Mouse (Mus musculus) embryonic facial prominence, embryonic 11.5 days (tissue): Measurements from ENCODE around the gene Krtap5-1. TPM values are rescaled to one million over a fixed set of nuclear protein-coding genes. Genes with fewer than 3 reads are reported as not detected.
"Not testable (repeated sequence)": the region's sequence is repeated elsewhere in the genome, so short reads cannot be mapped to it uniquely, and the experiment has no call there.

Experiments
- ATAC-seq: fragments of 200-750 bp; cut with Nextera tagmentation; replicated peaks from 2 replicates; pipeline ENCODE4 v1.8.0; 2017; ENCODE audit warnings: low read depth; ENCODE audit not compliant: insufficient number of reproducible peaks, low FRiP score, low TSS enrichment
- DNase-seq: peaks from one replicate; pipeline ENCODE4 v3.0.0-alpha.2; 2015; ENCODE audit warnings: low spot score
- H3K27ac ChIP-seq: fragments of 300-500 bp; sonication (generic); replicated peaks from 2 replicates; pipeline ENCODE4 v1.5.1; 2014; ENCODE audit warnings: mild to moderate bottlenecking, low read depth, low read length, control low read depth
- H3K27me3 ChIP-seq: fragments of 300-500 bp; sonication (generic); 2 replicates; pipeline ENCODE4 v1.6.1; 2014; ENCODE audit warnings: mild to moderate bottlenecking, low read length, moderate library complexity, mixed read lengths; ENCODE audit not compliant: control insufficient read depth, insufficient read depth
- H3K36me3 ChIP-seq: fragments of 300-500 bp; sonication (generic); replicated peaks from 2 replicates; pipeline ENCODE4 v1.6.1; 2014; ENCODE audit warnings: low read depth, mild to moderate bottlenecking, low read length, moderate library complexity, mixed read lengths; ENCODE audit not compliant: control insufficient read depth, insufficient read depth
- H3K4me1 ChIP-seq: fragments of 300-500 bp; sonication (generic); 2 replicates; pipeline ENCODE4 v1.6.1; 2014; ENCODE audit warnings: low read length, mixed read lengths; ENCODE audit not compliant: control insufficient read depth, insufficient read depth
- H3K4me2 ChIP-seq: fragments of 300-500 bp; sonication (generic); 2 replicates; pipeline ENCODE4 v1.6.1; 2014; ENCODE audit warnings: low read depth, mild to moderate bottlenecking, control low read depth, low read length, moderate library complexity
- H3K4me3 ChIP-seq: fragments of 300-500 bp; sonication (generic); 2 replicates; pipeline ENCODE4 v1.5.1; 2014; ENCODE audit warnings: low read depth, low read length, control low read depth
- H3K9ac ChIP-seq: fragments of 300-500 bp; sonication (generic); replicated peaks from 2 replicates; pipeline ENCODE4 v1.6.1; 2014; ENCODE audit warnings: mild to moderate bottlenecking, control low read depth, low read length
- H3K9me3 ChIP-seq: fragments of 300-500 bp; sonication (generic); replicated peaks from 2 replicates; pipeline ENCODE4 v1.6.1; 2016; ENCODE audit warnings: mild to moderate bottlenecking, low read length, inconsistent platforms, mixed read lengths; ENCODE audit not compliant: control insufficient read depth
- WGBS: fragments of 180-500 bp; shearing (Covaris S2); extraction: QIAGEN DNeasy Blood & Tissue Kit; methylation state at CpG from one replicate; pipeline ENCODE4 v1.1.7; 2014; 5-methylcytosine and 5-hydroxymethylcytosine counted together
- polyA plus RNA-seq: library from polyadenylated mRNA; unstranded; fragments of >200 nt; fragmentation: Nextera tagmentation; extraction: Ambion mirVana; gene quantifications from 2 replicates; pipeline ENCODE4 v1.2.1, GENCODE M21; 2014

The Krtap5-1 gene
- not detected in 2 replicates for polyA plus RNA-seq

- not testable (repeated sequence) for H3K36me3 ChIP-seq, H3K4me2 ChIP-seq, H3K27ac ChIP-seq, DNase-seq, H3K27me3 ChIP-seq, H3K4me1 ChIP-seq, ATAC-seq, H3K9me3 ChIP-seq, H3K4me3 ChIP-seq, H3K9ac ChIP-seq
These were observed at the start of gene Krtap5-1 for GRCm38 (mm10) chr7:142297018-142297417. Gene Krtap5-1, minus strand, starts transcription at chr7:142297118.

DNA sequence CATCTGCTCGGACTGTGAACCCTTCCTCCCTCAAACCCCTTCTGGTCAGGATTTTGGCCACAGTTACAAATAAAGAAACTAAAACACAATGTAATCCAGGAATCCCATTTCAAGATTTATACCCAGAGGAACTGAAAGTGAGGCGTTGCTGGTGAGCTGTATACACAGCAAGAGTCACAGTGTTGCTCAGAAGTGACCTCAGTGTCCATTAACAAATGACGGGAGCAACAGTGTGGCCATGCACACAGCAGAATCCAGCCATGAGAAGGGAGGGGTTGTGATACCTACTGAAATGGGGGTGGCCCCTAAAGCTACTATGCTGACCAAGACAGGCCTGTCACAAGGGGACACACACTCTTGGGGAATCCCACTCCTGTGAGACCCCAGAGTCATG, 45.3 kb upstream of the Krtap5-1 start:
- 0 out of 2 replicates have a peak, but pooled peaks have one; percentile 34 for ATAC-seq
- no peak overlapping the region for H3K27ac ChIP-seq
- H3K27me3 ChIP-seq, result no peaks in the 10 kb centered on the region
- no peaks in the 10 kb centered on the region for H3K4me1 ChIP-seq
- no peak overlapping the region for H3K4me3 ChIP-seq
- H3K36me3 ChIP-seq, result no peaks in the 10 kb centered on the region
- no peak for DNase-seq
- 77% methylated on average over 3 of the region's 3 CpGs for WGBS
- no peaks in the 10 kb centered on the region for H3K9me3 ChIP-seq
- H3K4me2 ChIP-seq, result no peak overlapping the region
- H3K9ac ChIP-seq, result no peak overlapping the region

GRCm38 (mm10) chr7:142341564-142342246, 44.8 kb upstream of the Krtap5-1 start:
- Histone ChIP-seq H3K9ac (no peak overlapping the region), H3K4me2 (no peak overlapping the region), H3K27ac (no peak overlapping the region), H3K9me3 (no peaks in the 10 kb centered on the region), H3K36me3 (no peaks in the 10 kb centered on the region), H3K4me1 (no peaks in the 10 kb centered on the region), H3K27me3 (no peaks in the 10 kb centered on the region), H3K4me3 (no peak overlapping the region)
- DNase-seq, result no peak
- ATAC-seq, result no peak
- WGBS, result 68% methylated on average over 10 of the region's 10 CpGs

DNA sequence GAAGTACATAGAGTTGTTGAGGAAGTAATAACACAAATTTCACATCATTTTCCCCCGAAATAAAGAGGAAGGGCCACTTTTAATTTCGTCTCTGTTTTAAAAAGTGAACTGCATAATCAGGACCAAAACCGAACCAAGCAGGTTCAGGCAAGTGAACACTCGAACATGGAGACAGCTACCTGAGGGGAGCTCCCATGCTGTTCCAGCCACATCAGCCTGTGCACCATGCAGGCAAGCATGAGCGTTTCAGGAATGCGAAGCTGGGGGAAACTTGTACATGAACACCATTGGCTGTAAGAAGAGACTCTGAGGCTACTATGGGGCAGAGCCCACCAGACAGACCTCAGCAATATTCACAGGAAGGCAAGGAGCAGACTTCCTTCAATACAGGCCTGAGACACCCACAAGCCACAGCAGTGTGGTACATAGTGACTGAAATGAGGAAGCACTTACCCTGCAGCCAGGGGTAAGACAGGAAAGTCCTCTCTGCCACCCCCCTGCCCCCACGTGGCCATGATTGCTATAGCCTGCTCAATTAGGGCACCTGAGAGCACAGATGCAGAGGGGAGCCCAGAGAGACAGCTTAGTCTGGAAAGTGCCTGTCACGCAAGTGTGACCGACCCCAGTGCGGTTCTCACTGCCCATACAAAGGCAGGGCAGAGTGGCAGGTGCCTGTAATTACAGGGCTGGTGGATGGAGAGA, 43.5 kb upstream of the Krtap5-1 start:
- no peak overlapping the region for H3K4me2 ChIP-seq
- 53% methylated on average over 10 of the region's 10 CpGs for WGBS
- no peaks in the 10 kb centered on the region for H3K4me1 ChIP-seq
- no peaks in the 10 kb centered on the region for H3K9me3 ChIP-seq
- no peaks in the 10 kb centered on the region for H3K36me3 ChIP-seq
- H3K4me3 ChIP-seq, result no peak overlapping the region
- ATAC-seq, result no peak; the same call in 1 of the 2 replicates
- H3K27ac ChIP-seq, result no peak overlapping the region
- no peaks in the 10 kb centered on the region for H3K27me3 ChIP-seq
- DNase-seq, result no peak
- no peak overlapping the region for H3K9ac ChIP-seq

GRCm38 (mm10) chr7:142335151-142335550, 38.2 kb upstream of the Krtap5-1 start:
- Histone ChIP-seq H3K4me1 (no peaks in the 10 kb centered on the region; the same call in 1 of the 2 replicates), H3K27ac (no peak overlapping the region), H3K27me3 (no peaks in the 10 kb centered on the region), H3K4me3 (no peak overlapping the region), H3K9me3 (no peaks in the 10 kb centered on the region), H3K9ac (no peak overlapping the region; the same call in none of the 2 replicates), H3K4me2 (no peak overlapping the region), H3K36me3 (no peaks in the 10 kb centered on the region)
- ATAC-seq, result no peak
- no peak for DNase-seq
- WGBS, result 83% methylated on average over 8 of the region's 8 CpGs

DNA sequence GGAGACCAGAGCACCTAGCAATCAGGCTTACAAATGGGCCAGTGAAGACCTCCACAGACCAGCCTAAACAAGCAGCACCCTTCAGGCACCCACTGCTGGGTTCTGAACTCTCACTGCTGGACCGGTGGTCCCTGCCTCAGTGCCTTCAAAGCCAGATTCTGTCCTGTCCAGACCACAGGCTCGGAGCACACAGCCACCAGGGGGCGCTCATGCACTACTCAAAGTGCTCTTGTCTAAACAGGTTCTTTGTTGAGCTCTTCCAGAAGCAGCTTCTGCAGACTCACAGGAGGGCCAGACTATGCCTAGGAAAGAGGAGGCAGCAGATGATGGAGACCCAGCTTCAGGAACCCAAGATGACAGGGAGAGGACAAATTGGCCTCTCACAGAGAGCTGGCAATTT, 37.3 kb upstream of the Krtap5-1 start:
- ATAC-seq, result peak; percentile 70

DNA sequence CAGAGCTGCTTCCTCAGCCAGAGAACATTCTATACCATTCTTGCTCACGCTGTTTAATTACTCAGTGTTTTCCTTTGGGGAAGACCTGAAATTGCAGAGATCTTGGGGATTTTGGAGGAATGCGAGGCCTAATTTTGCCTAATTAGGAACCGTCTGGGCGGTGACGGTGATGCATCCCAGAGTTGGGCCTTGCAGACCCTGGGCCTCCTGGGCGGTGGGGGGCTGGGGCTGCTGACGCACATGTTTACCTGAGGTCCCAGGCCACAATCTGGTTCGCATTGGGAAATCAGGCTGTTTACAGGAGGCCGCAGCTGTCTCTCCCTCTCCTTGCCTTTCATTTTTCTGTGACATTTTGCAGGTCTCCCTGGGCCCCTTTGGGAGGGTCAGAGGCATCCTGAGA, 35.8 kb upstream of the Krtap5-1 start:
- WGBS, result 31% methylated on average over 2 of the region's 9 CpGs
- H3K36me3 ChIP-seq, H3K9me3 ChIP-seq, H3K4me1 ChIP-seq, H3K4me2 ChIP-seq, H3K27me3 ChIP-seq, DNase-seq, H3K4me3 ChIP-seq, H3K9ac ChIP-seq: not testable (repeated sequence)
- H3K27ac ChIP-seq, result 0 out of 2 replicates have a peak overlapping the region, but pooled peaks have one; percentile 56
- ATAC-seq, result 0 out of 2 replicates have a peak, but pooled peaks have one; percentile 21

More for the DNA sequence above, 37.3 kb upstream of the Krtap5-1 start:
- H3K27me3 ChIP-seq, result no peaks in the 10 kb centered on the region
- H3K4me3 ChIP-seq, result no peak overlapping the region
- H3K4me1 ChIP-seq, result no peaks in the 10 kb centered on the region; the same call in 1 of the 2 replicates
- peak; percentile 97 for DNase-seq
- H3K9ac ChIP-seq, result peak overlapping the region; percentile 22; the same call in 1 of the 2 replicates
- H3K36me3 ChIP-seq, result no peaks in the 10 kb centered on the region
- H3K27ac ChIP-seq, result no peak overlapping the region
- WGBS, result 4% methylated on average over 3 of the region's 3 CpGs
- no peak overlapping the region for H3K4me2 ChIP-seq
- no peaks in the 10 kb centered on the region for H3K9me3 ChIP-seq

- no peak for DNase-seq
- WGBS, result 85% methylated on average over 4 of the region's 4 CpGs
These were observed 34.4 kb upstream of the Krtap5-1 start for GRCm38 (mm10) chr7:142331281-142331680.

More at GRCm38 (mm10) chr7:142331281-142331680, 34.4 kb upstream of the Krtap5-1 start:
- ATAC-seq, result no peak
- no peaks in the 10 kb centered on the region for H3K9me3 ChIP-seq
- no peaks in the 10 kb centered on the region for H3K36me3 ChIP-seq
- no peak overlapping the region for H3K9ac ChIP-seq
- no peak overlapping the region for H3K4me3 ChIP-seq
- H3K4me1 ChIP-seq, result no peaks in the 10 kb centered on the region; the same call in 1 of the 2 replicates
- no peak overlapping the region for H3K4me2 ChIP-seq
- H3K27me3 ChIP-seq, result no peaks in the 10 kb centered on the region
- H3K27ac ChIP-seq, result no peak overlapping the region
